Mouse (Mus musculus) erythroid progenitor cell, adult 5-6 weeks (primary cell): ENCODE data around the gene Hist1h4f. TPM values are rescaled to one million over a fixed set of nuclear protein-coding genes. Genes with fewer than 3 reads are reported as not detected.
"Not testable (repeated sequence)": the region's sequence is repeated elsewhere in the genome, so short reads cannot be mapped to it uniquely, and the experiment has no call there.

Experiments used
- ATAC-seq: replicated peaks from 2 replicates; pipeline ENCODE4 v1.8.0; 2016; ENCODE audit warnings: moderate number of reproducible peaks, mild to moderate bottlenecking, moderate TSS enrichment, inconsistent platforms; ENCODE audit not compliant: poor library complexity, low FRiP score, severe bottlenecking
- total RNA-seq, 2 experiments: library from RNA; stranded (forward) in 1 of 2; stranded (reverse) in 1 of 2; fragments of 150-400 nt in 1 of 2; fragments of 186-747, 209-891 nt in 1 of 2; gene quantifications; 2 replicates each; pipeline versions ENCODE4 v1.2.3 to v1.2.4; 2015 to 2017; ENCODE audit warnings: low replicate concordance in 2 of 2

The Hist1h4f gene
- total RNA-seq, 2 experiments from 2014 or later = 838 to 7,675 TPM

GRCm38 (mm10) chr13:23576906-23577639 lies 25.6 kb upstream of the Hist1h4f start:
- ATAC-seq = no peak

- ATAC-seq = peak; percentile 7; the same call in 1 of the 2 replicates
Observed at GRCm38 (mm10) chr13:23576351-23576881, 25.0 kb upstream of the Hist1h4f start.

- ATAC-seq = not testable (repeated sequence)
Observed at GRCm38 (mm10) chr13:23575864-23576313, 24.4 kb upstream of the Hist1h4f start.

GRCm38 (mm10) chr13:23575271-23575851 lies 23.9 kb upstream of the Hist1h4f start, which contains the start of gene Hist1h3d:
Gene Hist1h3d, plus strand, starts transcription at chr13:23575763.
- ATAC-seq = peak; percentile 55

GRCm38 (mm10) chr13:23574546-23575170 lies 23.2 kb upstream of the Hist1h4f start:
- ATAC-seq = not testable (repeated sequence)

GRCm38 (mm10) chr13:23573898-23574524 lies 22.6 kb upstream of the Hist1h4f start, which contains the start of the genes Hist1h2bf and Hist1h2ad:
Gene Hist1h2bf, minus strand, starts transcription at chr13:23574196.
Gene Hist1h2ad, plus strand, starts transcription at chr13:23574381.
- peak; percentile 69 for ATAC-seq

- not testable (repeated sequence) for ATAC-seq
Observed at GRCm38 (mm10) chr13:23573034-23573897, 21.8 kb upstream of the Hist1h4f start.

GRCm38 (mm10) chr13:23572218-23573033 lies 21.0 kb upstream of the Hist1h4f start:
- peak; percentile 13; the same call in 1 of the 2 replicates for ATAC-seq

- peak; percentile 13; the same call in 1 of the 2 replicates for ATAC-seq
Observed at GRCm38 (mm10) chr13:23571504-23572217, 20.2 kb upstream of the Hist1h4f start.

- ATAC-seq = peak; percentile 73
Observed at GRCm38 (mm10) chr13:23571022-23571503, 19.6 kb upstream of the Hist1h4f start, which contains the start of the genes Hist1h2ae and Hist1h2bg. Gene Hist1h2ae, minus strand, starts transcription at chr13:23571220. Gene Hist1h2bg, plus strand, starts transcription at chr13:23571396.

GRCm38 (mm10) chr13:23570261-23571021 lies 19.0 kb upstream of the Hist1h4f start:
- not testable (repeated sequence) for ATAC-seq

GRCm38 (mm10) chr13:23564482-23564881 lies 13.0 kb upstream of the Hist1h4f start:
- ATAC-seq = no peak

- ATAC-seq = peak; percentile 68
Observed at GRCm38 (mm10) chr13:23562699-23563462, 11.4 kb upstream of the Hist1h4f start.

GRCm38 (mm10) chr13:23561883-23562659 lies 10.6 kb upstream of the Hist1h4f start, which contains the start of gene Hist1h3e:
Gene Hist1h3e, minus strand, starts transcription at chr13:23562369.
- ATAC-seq = peak; percentile 86

- ATAC-seq = peak; percentile 53
Observed at GRCm38 (mm10) chr13:23561531-23561882, 10.1 kb upstream of the Hist1h4f start.
